Mouse (Mus musculus): ENCODE results near the gene Pafah2.

GRCm38 (mm10) chr4:134432686-134433360 lies 36.7 kb downstream of the Pafah2 start:
- no peak for TF ChIP-seq CTCF (IDR thresholded peaks at IDR 0.05; ENCODE audit: low read depth, low read length)
- TF ChIP-seq POLR2A (IDR thresholded peaks at IDR 0.05; ENCODE audit: insufficient read depth, low read length) = no peak
- TF ChIP-seq EP300 (IDR thresholded peaks at IDR 0.05; ENCODE audit: insufficient read depth, low read depth, low read length) = no peak
